24 mouse cellular contexts compared by ENCODE assay signal in genomic region chr5:150161898-150162297, GRCm38 (mm10). TPM values are rescaled to one million over a fixed set of nuclear protein-coding genes. Genes with fewer than 3 reads are reported as not detected.
DNase-seq lines count a peak whose midpoint lies in the region; ATAC-seq lines count a peak whose summit lies in the region.
"Had no signal": no experiment of that assay in that cellular context is flagged by ENCODE, and none has a peak within 500 bp of the region (broad histone marks: within the 10 kb centered on the region; RNA-seq: fewer than 3 reads in every experiment).

No protein-coding gene starts in this region.

- H3K4me3 ChIP-seq in embryonic facial prominence, embryonic 11.5 days (ENCODE audit: low read depth, low read length): no peak overlapping the region
- H3K4me3 ChIP-seq in embryonic facial prominence, embryonic 10.5 days: no peak overlapping the region
- H3K4me3 ChIP-seq in embryonic facial prominence, embryonic 14.5 days (ENCODE audit: low read depth, low read length): no peak overlapping the region
- H3K4me3 ChIP-seq: embryonic facial prominence, embryonic 13.5 days; forebrain, embryonic 10.5 days; forebrain, embryonic 13.5 days; hindbrain, embryonic 10.5 days; hindbrain, embryonic 13.5 days; intestine, embryonic 15.5 days had no signal

- no peak overlapping the region for H3K27ac ChIP-seq in embryonic facial prominence, embryonic 11.5 days (replicated peaks; ENCODE audit: low read depth, low read length)
- H3K27ac ChIP-seq in embryonic facial prominence, embryonic 10.5 days (replicated peaks): no peak overlapping the region
- H3K27ac ChIP-seq in embryonic facial prominence, embryonic 14.5 days (replicated peaks; ENCODE audit: low read depth, low read length): no peak overlapping the region
- H3K27ac ChIP-seq: embryonic facial prominence, embryonic 13.5 days; forebrain, embryonic 10.5 days; forebrain, embryonic 13.5 days; hindbrain, embryonic 10.5 days; hindbrain, embryonic 13.5 days; intestine, embryonic 15.5 days had no signal

- DNase-seq in embryonic facial prominence, embryonic 11.5 days (ENCODE audit: low spot score): peak; percentile 12
- no peak for DNase-seq in embryonic facial prominence, embryonic 10.5 days (ENCODE audit: low spot score)
- peak; percentile 41 for DNase-seq in 416B (ENCODE audit: low read depth)
- peak; percentile 55 for DNase-seq in embryonic facial prominence, embryonic 14.5 days (ENCODE audit: low spot score)
- no peak for DNase-seq in urinary bladder, adult 2 months (ENCODE audit: low spot score)
- DNase-seq in lung, postnatal 14 days: no peak
- DNase-seq: adrenal gland, adult 8-10 months; adrenal gland, postnatal 25 days; cerebellum, adult 11-12 months; cerebellum, adult 8-10 months; cerebellum, postnatal 36 days; gastrocnemius, postnatal 10 days; gastrocnemius, postnatal 36 days had no signal

- no peak overlapping the region for H3K9ac ChIP-seq in embryonic facial prominence, embryonic 11.5 days (replicated peaks; ENCODE audit: low read length)
- no peak overlapping the region for H3K9ac ChIP-seq in embryonic facial prominence, embryonic 14.5 days (ENCODE audit: low read depth, low read length)
- H3K9ac ChIP-seq: embryonic facial prominence, embryonic 13.5 days; forebrain, embryonic 13.5 days; hindbrain, embryonic 13.5 days; intestine, embryonic 15.5 days had no signal

- WGBS in embryonic facial prominence, embryonic 11.5 days: 67% methylated on average over 5 of the region's 5 CpGs
- 75% methylated on average over 5 of the region's 5 CpGs for WGBS in embryonic facial prominence, embryonic 10.5 days
- 45% methylated on average over 5 of the region's 5 CpGs for WGBS in embryonic facial prominence, embryonic 14.5 days

- H3K4me1 ChIP-seq in embryonic facial prominence, embryonic 11.5 days (ENCODE audit: control insufficient read depth, insufficient read depth, low read length): no peaks in the 10 kb centered on the region
- peaks cover 9% of the 10 kb centered on the region for H3K4me1 ChIP-seq in embryonic facial prominence, embryonic 10.5 days
- H3K4me1 ChIP-seq in embryonic facial prominence, embryonic 14.5 days (ENCODE audit: control insufficient read depth, insufficient read depth, low read length): no peaks in the 10 kb centered on the region; the same call in 1 of the 2 replicates
- H3K4me1 ChIP-seq: forebrain, embryonic 13.5 days; hindbrain, embryonic 10.5 days had no signal

- ATAC-seq in embryonic facial prominence, embryonic 11.5 days (replicated peaks; ENCODE audit: insufficient number of reproducible peaks, low FRiP score, low TSS enrichment, low read depth): no peak
- ATAC-seq in embryonic facial prominence, embryonic 14.5 days (ENCODE audit: low read depth): no peak
- ATAC-seq: forebrain, embryonic 13.5 days; forebrain, embryonic 16.5 days; hindbrain, embryonic 16.5 days; intestine, embryonic 15.5 days had no signal

- no peaks in the 10 kb centered on the region for H3K9me3 ChIP-seq in embryonic facial prominence, embryonic 11.5 days (replicated peaks; ENCODE audit: control insufficient read depth, low read length)
- H3K9me3 ChIP-seq in embryonic facial prominence, embryonic 10.5 days: no peaks in the 10 kb centered on the region
- H3K9me3 ChIP-seq in embryonic facial prominence, embryonic 14.5 days (ENCODE audit: control insufficient read depth, low read length): no peaks in the 10 kb centered on the region
- H3K9me3 ChIP-seq: embryonic facial prominence, embryonic 13.5 days; forebrain, embryonic 10.5 days; forebrain, embryonic 13.5 days; hindbrain, embryonic 10.5 days; hindbrain, embryonic 13.5 days; intestine, embryonic 15.5 days had no signal

- no peaks in the 10 kb centered on the region for H3K27me3 ChIP-seq in embryonic facial prominence, embryonic 11.5 days (ENCODE audit: control insufficient read depth, insufficient read depth, low read length)
- no peaks in the 10 kb centered on the region for H3K27me3 ChIP-seq in embryonic facial prominence, embryonic 10.5 days (replicated peaks; ENCODE audit: low read depth, poor library complexity, severe bottlenecking)
- H3K27me3 ChIP-seq in embryonic facial prominence, embryonic 14.5 days (replicated peaks; ENCODE audit: control insufficient read depth, insufficient read depth, low read length): no peaks in the 10 kb centered on the region
- H3K27me3 ChIP-seq: CH12.LX; embryonic facial prominence, embryonic 13.5 days; forebrain, embryonic 13.5 days; hindbrain, embryonic 13.5 days; intestine, embryonic 15.5 days had no signal

- H3K36me3 ChIP-seq in embryonic facial prominence, embryonic 11.5 days (replicated peaks; ENCODE audit: control insufficient read depth, insufficient read depth, low read depth, low read length): no peaks in the 10 kb centered on the region
- H3K36me3 ChIP-seq in embryonic facial prominence, embryonic 10.5 days (replicated peaks): no peaks in the 10 kb centered on the region
- no peaks in the 10 kb centered on the region for H3K36me3 ChIP-seq in embryonic facial prominence, embryonic 14.5 days (ENCODE audit: control insufficient read depth, insufficient read depth, low read length)
- H3K36me3 ChIP-seq: embryonic facial prominence, embryonic 13.5 days; forebrain, embryonic 10.5 days; G1E; hindbrain, embryonic 10.5 days; hindbrain, embryonic 13.5 days; intestine, embryonic 15.5 days had no signal

- no peak overlapping the region for H3K4me2 ChIP-seq in embryonic facial prominence, embryonic 11.5 days (ENCODE audit: low read depth, low read length)
- H3K4me2 ChIP-seq in embryonic facial prominence, embryonic 14.5 days (ENCODE audit: low read depth, low read length): no peak overlapping the region
- H3K4me2 ChIP-seq: embryonic facial prominence, embryonic 13.5 days; forebrain, embryonic 13.5 days; heart, embryonic 11.5 days; hindbrain, embryonic 13.5 days; intestine, embryonic 15.5 days had no signal

RNA-seq across cellular contexts. Expression of gene Fry, which starts 43.5 kb away (rescaled TPM):
- polyA plus RNA-seq in embryonic facial prominence, embryonic 11.5 days (2014; fragmentation: Nextera tagmentation; extraction: Ambion mirVana): 6.5 and 8.2 TPM in 2 replicates
- 5.6 and 7.4 TPM in 2 replicates for polyA plus RNA-seq in embryonic facial prominence, embryonic 10.5 days (2016; fragmentation: Nextera tagmentation; extraction: Ambion mirVana)
- 13.9 and 15.1 TPM in 2 replicates for polyA plus RNA-seq in embryonic facial prominence, embryonic 14.5 days (2014; fragmentation: Nextera tagmentation; extraction: Ambion mirVana)
- 39.6 and 43.0 TPM in 2 replicates for polyA plus RNA-seq in urinary bladder, adult 2 months (2012; rRNA removed)

Comparison
In these comparisons a context has a peak if more than half of its experiments do, and no peak if none do; other contexts are left out.
1. DNase-seq: peak in embryonic facial prominence, embryonic 11.5 days (single experiment), 416B (single experiment) and embryonic facial prominence, embryonic 14.5 days (single experiment); none in embryonic facial prominence, embryonic 10.5 days (single experiment), urinary bladder, adult 2 months (single experiment) and lung, postnatal 14 days (single experiment).